Mouse (Mus musculus): ENCODE measurements around the gene Rarres2. TPM values are rescaled to one million over a fixed set of nuclear protein-coding genes. Genes with fewer than 3 reads are reported as not detected.
A peak's percentile ranks its signal among the peaks of the same experiment; 100 is the strongest.

The Rarres2 gene
- polyA plus RNA-seq, 1 experiment from 2014 or later = 0.68 TPM

DNA sequence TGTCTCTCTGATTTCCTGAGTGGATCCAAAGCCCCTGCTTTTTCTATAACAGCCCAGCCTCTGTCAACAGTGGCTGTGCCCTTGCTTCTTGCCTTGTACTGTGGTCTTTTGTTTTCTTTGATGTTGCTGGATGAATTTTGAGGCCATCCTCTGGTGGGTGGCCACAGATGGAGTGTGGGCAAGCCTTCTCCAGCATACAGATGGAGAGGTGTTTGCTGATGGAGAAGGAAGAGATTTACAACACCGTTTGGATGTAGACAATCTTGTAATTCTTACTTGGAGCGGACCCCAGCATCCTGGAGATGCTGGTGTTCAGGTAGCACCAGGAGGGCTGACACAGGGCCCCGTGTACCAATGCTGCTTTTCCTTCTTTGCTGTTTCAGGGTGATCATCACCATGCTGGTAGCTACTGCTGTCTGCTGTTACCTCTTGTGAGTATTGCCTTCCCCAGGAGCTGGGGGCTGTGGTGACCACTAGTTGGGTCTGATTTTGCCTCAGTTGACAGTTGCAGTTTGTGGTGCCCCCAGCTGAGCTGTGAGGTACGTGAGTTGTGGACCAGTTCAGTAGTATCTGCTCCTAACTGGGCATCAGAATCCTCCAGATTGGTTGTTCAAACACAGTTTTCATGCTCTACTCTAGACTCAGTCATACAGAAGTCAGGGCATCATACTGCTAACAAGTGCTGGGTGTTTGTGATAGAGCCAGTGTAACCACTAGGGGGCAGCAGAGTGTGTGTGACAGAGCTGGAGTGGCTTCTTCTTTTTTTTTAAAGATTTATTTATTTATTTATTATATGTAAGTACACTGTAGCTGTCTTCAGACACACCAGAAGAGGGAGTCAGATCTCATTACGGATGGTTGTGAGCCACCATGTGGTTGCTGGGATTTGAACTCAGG lies 33.5 kb downstream of the Rarres2 start:
- Histone ChIP-seq H3K36me3 (ENCODE audit: control insufficient read depth, insufficient read depth, low read length) (peaks cover 17% of the 10 kb centered on the region; the same call in 1 of the 2 replicates), H3K4me2 (ENCODE audit: low read depth, low read length) (peak overlapping the region; percentile 92), H3K9ac (replicated peaks; ENCODE audit: low read depth, low read length) (no peak overlapping the region), H3K4me1 (ENCODE audit: control insufficient read depth, insufficient read depth, low read length) (peaks cover 15% of the 10 kb centered on the region), H3K27ac (ENCODE audit: low read depth, low read length) (no peak overlapping the region), H3K4me3 (ENCODE audit: low read depth, low read length) (no peak overlapping the region), H3K27me3 (ENCODE audit: control insufficient read depth, insufficient read depth, low read length) (no peaks in the 10 kb centered on the region), H3K9me3 (ENCODE audit: control insufficient read depth, low read length) (no peaks in the 10 kb centered on the region)
- no peak for ATAC-seq (ENCODE audit: low read depth)
- WGBS = 79% methylated on average over 4 of the region's 5 CpGs

DNA sequence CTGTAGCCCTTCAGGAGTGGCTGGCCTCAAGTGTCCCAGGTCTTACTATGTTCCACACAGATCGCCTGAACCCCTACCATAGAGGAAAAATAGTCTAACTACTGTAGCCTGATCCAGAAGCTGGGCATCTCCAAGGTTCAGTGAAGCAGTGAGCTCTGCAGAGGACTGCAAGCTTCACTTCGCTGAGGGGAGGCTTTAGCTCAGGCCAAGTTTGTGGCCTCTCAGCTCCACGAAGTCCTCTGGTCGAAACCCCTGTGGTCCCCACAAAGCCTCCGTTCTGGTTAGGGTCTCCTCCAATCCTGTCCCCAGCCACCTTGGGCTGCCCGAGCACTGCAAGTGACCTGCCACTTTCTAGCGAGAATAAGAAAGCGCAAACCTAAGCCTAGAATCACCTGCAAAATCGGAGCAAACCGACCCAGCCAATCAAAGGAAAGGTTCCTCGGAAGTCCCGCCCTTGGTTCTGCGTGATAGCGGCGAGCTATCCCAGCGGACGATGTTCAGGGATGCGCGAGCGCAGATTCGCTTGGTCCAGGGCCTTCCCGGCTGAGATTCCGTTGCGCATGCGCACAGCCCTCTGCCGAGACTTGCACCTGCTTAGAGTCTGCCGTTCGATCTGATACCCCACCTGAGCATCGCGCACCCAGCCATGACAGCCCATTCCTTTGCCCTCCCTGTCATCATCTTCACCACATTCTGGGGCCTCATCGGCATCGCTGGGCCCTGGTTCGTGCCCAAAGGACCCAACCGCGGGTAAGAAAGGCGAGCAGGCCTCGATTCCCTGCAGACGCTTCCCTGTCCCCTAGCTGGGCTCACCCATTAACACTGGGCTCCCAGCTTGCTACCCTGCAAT lies 35.3 kb downstream of the Rarres2 start, which contains the start of gene Atp6v0e2:
TSS of gene Atp6v0e2 (plus strand) at position 511 of the 850 bp plus-strand sequence.
- ATAC-seq (ENCODE audit: low read depth) = peak; percentile 95
- peaks cover 19% of the 10 kb centered on the region; the same call in 1 of the 2 replicates for H3K36me3 ChIP-seq (ENCODE audit: control insufficient read depth, insufficient read depth, low read length)
- H3K27me3 ChIP-seq (ENCODE audit: control insufficient read depth, insufficient read depth, low read length) = no peaks in the 10 kb centered on the region
- H3K9me3 ChIP-seq (ENCODE audit: control insufficient read depth, low read length) = no peaks in the 10 kb centered on the region
- H3K27ac ChIP-seq (ENCODE audit: low read depth, low read length) = peak within 1 kb of the TSS; percentile 78
- H3K9ac ChIP-seq (replicated peaks; ENCODE audit: low read depth, low read length) = peak within 1 kb of the TSS; percentile 90
- H3K4me2 ChIP-seq (ENCODE audit: low read depth, low read length) = peak within 1 kb of the TSS; percentile 92
- peaks cover 15% of the 10 kb centered on the region for H3K4me1 ChIP-seq (ENCODE audit: control insufficient read depth, insufficient read depth, low read length)
- peak within 1 kb of the TSS; percentile 61 for H3K4me3 ChIP-seq (ENCODE audit: low read depth, low read length)
- WGBS = 3% methylated on average over 38 of the region's 38 CpGs

- Histone ChIP-seq H3K27me3 (ENCODE audit: control insufficient read depth, insufficient read depth, low read length) (no peaks in the 10 kb centered on the region), H3K27ac (ENCODE audit: low read depth, low read length) (no peak overlapping the region), H3K36me3 (ENCODE audit: control insufficient read depth, insufficient read depth, low read length) (peaks cover 10% of the 10 kb centered on the region; the same call in 1 of the 2 replicates), H3K9me3 (ENCODE audit: control insufficient read depth, low read length) (no peaks in the 10 kb centered on the region), H3K4me2 (ENCODE audit: low read depth, low read length) (no peak overlapping the region; the same call in 1 of the 2 replicates), H3K9ac (replicated peaks; ENCODE audit: low read depth, low read length) (no peak overlapping the region), H3K4me1 (ENCODE audit: control insufficient read depth, insufficient read depth, low read length) (peaks cover 15% of the 10 kb centered on the region), H3K4me3 (ENCODE audit: low read depth, low read length) (no peak overlapping the region)
- no peak for ATAC-seq (ENCODE audit: low read depth)
- WGBS = 63% methylated on average over 4 of the region's 4 CpGs
Observed at GRCm38 (mm10) chr6:48536091-48536490, 36.5 kb downstream of the Rarres2 start.

GRCm38 (mm10) chr6:48534913-48535312 lies 37.7 kb downstream of the Rarres2 start:
- 80% methylated on average over 8 of the region's 8 CpGs for WGBS
- Histone ChIP-seq H3K9me3 (ENCODE audit: control insufficient read depth, low read length) (no peaks in the 10 kb centered on the region), H3K36me3 (ENCODE audit: control insufficient read depth, insufficient read depth, low read length) (0 out of 2 replicates have a peak, but pooled peaks cover 2% of the 10 kb centered on the region)

DNA sequence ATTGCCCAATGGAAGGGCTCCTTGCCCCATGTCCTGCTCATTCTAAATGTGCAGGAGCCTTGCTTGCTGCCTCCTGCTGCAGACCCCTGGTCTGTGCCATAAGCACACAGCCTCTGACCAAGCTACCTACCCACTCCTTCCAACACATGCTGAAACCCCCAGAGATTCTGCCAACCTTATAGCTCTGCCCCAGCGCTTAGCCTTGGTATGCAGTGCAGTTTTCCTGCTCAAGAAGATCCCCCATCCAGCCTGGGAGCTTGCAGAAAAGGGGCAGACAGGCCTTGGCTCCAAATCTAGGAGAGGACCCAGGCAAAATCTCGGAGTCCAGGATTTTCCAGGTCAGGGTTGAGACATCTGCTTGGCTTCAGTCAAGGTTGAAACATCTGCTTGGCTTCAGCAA lies 39.1 kb downstream of the Rarres2 start:
- no peak overlapping the region for H3K27ac ChIP-seq (ENCODE audit: low read depth, low read length)
- H3K36me3 ChIP-seq (ENCODE audit: control insufficient read depth, insufficient read depth, low read length) = 0 out of 2 replicates have a peak, but pooled peaks cover 2% of the 10 kb centered on the region
- H3K9me3 ChIP-seq (ENCODE audit: control insufficient read depth, low read length) = no peaks in the 10 kb centered on the region
- WGBS = 77% methylated on average over 2 of the region's 2 CpGs
- no peak overlapping the region for H3K9ac ChIP-seq (replicated peaks; ENCODE audit: low read depth, low read length)
- H3K27me3 ChIP-seq (ENCODE audit: control insufficient read depth, insufficient read depth, low read length) = no peaks in the 10 kb centered on the region
- ATAC-seq (ENCODE audit: low read depth) = no peak
- H3K4me1 ChIP-seq (ENCODE audit: control insufficient read depth, insufficient read depth, low read length) = peaks cover 8% of the 10 kb centered on the region
- H3K4me3 ChIP-seq (ENCODE audit: low read depth, low read length) = no peak overlapping the region
- H3K4me2 ChIP-seq (ENCODE audit: low read depth, low read length) = no peak overlapping the region

More at GRCm38 (mm10) chr6:48534913-48535312, 37.7 kb downstream of the Rarres2 start:
- no peak overlapping the region for H3K27ac ChIP-seq (ENCODE audit: low read depth, low read length)
- H3K4me1 ChIP-seq (ENCODE audit: control insufficient read depth, insufficient read depth, low read length) = peaks cover 15% of the 10 kb centered on the region
- no peak overlapping the region for H3K4me3 ChIP-seq (ENCODE audit: low read depth, low read length)
- no peaks in the 10 kb centered on the region for H3K27me3 ChIP-seq (ENCODE audit: control insufficient read depth, insufficient read depth, low read length)
- no peak overlapping the region for H3K9ac ChIP-seq (replicated peaks; ENCODE audit: low read depth, low read length)
- H3K4me2 ChIP-seq (ENCODE audit: low read depth, low read length) = no peak overlapping the region
- no peak for ATAC-seq (ENCODE audit: low read depth)

DNA sequence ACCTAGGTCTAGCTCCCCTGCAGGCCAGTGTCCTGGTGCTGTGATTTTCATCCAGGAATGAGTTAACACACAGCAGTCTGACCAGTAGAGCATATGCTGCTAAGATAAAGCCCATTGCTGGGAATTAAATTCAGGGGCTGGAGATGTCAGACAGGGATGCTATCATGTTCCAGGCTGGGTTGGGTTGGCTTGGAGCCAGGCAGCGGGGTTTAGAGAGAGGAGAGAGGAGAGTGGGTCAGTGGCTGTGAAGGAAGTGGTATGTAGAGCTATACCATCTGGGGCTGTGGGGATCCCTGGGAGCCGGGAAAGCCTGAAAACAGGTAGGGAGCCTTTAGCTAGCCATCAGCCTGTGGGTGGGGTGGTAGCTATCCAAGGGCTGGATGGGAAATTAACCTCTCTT lies 41.7 kb downstream of the Rarres2 start:
- WGBS = 78% methylated on average over 2 of the region's 2 CpGs
- Histone ChIP-seq H3K4me2 (ENCODE audit: low read depth, low read length) (no peak overlapping the region), H3K4me3 (ENCODE audit: low read depth, low read length) (no peak overlapping the region), H3K36me3 (ENCODE audit: control insufficient read depth, insufficient read depth, low read length) (0 out of 2 replicates have a peak, but pooled peaks cover 2% of the 10 kb centered on the region), H3K27ac (ENCODE audit: low read depth, low read length) (no peak overlapping the region), H3K4me1 (ENCODE audit: control insufficient read depth, insufficient read depth, low read length) (no peaks in the 10 kb centered on the region), H3K9me3 (ENCODE audit: control insufficient read depth, low read length) (no peaks in the 10 kb centered on the region), H3K9ac (replicated peaks; ENCODE audit: low read depth, low read length) (no peak overlapping the region), H3K27me3 (ENCODE audit: control insufficient read depth, insufficient read depth, low read length) (no peaks in the 10 kb centered on the region)
- ATAC-seq (ENCODE audit: low read depth) = no peak

DNA sequence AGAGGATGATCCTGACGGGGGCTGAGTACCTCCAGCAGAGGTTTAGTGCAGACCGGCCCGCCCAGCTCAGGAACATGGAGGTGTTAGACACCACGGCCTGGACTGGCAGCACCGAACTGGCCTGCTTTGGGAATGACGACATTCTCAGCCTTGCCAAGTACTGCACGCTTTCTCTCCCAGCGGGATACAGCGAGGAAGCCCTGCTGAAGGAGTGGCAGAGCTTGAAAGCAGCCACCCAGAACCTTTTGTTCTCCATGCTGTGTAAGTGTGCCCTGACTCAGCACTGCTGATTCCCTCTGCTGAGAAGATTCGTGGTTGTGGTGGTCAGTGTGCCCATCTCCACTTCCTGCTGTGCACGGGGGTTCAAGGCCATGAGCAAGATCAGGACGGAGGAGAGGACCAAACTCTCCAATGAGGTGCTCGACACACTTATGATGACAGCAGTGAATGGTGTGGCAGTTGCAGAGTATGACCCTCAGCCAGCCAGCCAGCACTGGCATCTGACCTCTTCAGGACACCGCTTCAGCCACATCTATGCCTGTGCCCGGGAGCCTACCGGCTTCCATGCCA lies 42.6 kb downstream of the Rarres2 start:
- H3K9me3 ChIP-seq (ENCODE audit: control insufficient read depth, low read length) = no peaks in the 10 kb centered on the region
- 0 out of 2 replicates have a peak, but pooled peaks cover 2% of the 10 kb centered on the region for H3K36me3 ChIP-seq (ENCODE audit: control insufficient read depth, insufficient read depth, low read length)
- no peak overlapping the region for H3K27ac ChIP-seq (ENCODE audit: low read depth, low read length)
- WGBS = 84% methylated on average over 16 of the region's 16 CpGs
- no peaks in the 10 kb centered on the region for H3K27me3 ChIP-seq (ENCODE audit: control insufficient read depth, insufficient read depth, low read length)
- no peak for ATAC-seq (ENCODE audit: low read depth)
- H3K4me2 ChIP-seq (ENCODE audit: low read depth, low read length) = no peak overlapping the region
- H3K4me1 ChIP-seq (ENCODE audit: control insufficient read depth, insufficient read depth, low read length) = no peaks in the 10 kb centered on the region
- no peak overlapping the region for H3K9ac ChIP-seq (replicated peaks; ENCODE audit: low read depth, low read length)
- H3K4me3 ChIP-seq (ENCODE audit: low read depth, low read length) = no peak overlapping the region

GRCm38 (mm10) chr6:48529261-48529660 lies 43.3 kb downstream of the Rarres2 start:
- 82% methylated on average over 14 of the region's 14 CpGs for WGBS
- Histone ChIP-seq H3K4me2 (ENCODE audit: low read depth, low read length) (no peak overlapping the region), H3K4me1 (ENCODE audit: control insufficient read depth, insufficient read depth, low read length) (no peaks in the 10 kb centered on the region), H3K4me3 (ENCODE audit: low read depth, low read length) (no peak overlapping the region), H3K36me3 (ENCODE audit: control insufficient read depth, insufficient read depth, low read length) (0 out of 2 replicates have a peak, but pooled peaks cover 2% of the 10 kb centered on the region), H3K9ac (replicated peaks; ENCODE audit: low read depth, low read length) (no peak overlapping the region), H3K27ac (ENCODE audit: low read depth, low read length) (no peak overlapping the region), H3K9me3 (ENCODE audit: control insufficient read depth, low read length) (no peaks in the 10 kb centered on the region), H3K27me3 (ENCODE audit: control insufficient read depth, insufficient read depth, low read length) (no peaks in the 10 kb centered on the region)
- no peak for ATAC-seq (ENCODE audit: low read depth)
